Mouse (Mus musculus) ovary, adult 2 months (tissue): ENCODE results near the gene Xrcc5. TPM values are rescaled to one million over a fixed set of nuclear protein-coding genes. Genes with fewer than 3 reads are reported as not detected.

Experiments
- polyA plus RNA-seq: library from polyadenylated mRNA; depleted of rRNA; stranded (reverse); fragments of >200 nt; gene quantifications from 2 replicates; pipeline ENCODE4 v1.2.3, GENCODE M21; 2012; rRNA removed

The Xrcc5 gene
- 2.0 and 2.5 TPM in 2 replicates for polyA plus RNA-seq

GRCm38 (mm10) chr1:72307317-72307798, at the start of gene Xrcc5:
TSS of gene Xrcc5 (plus strand) at chr1:72307421.

GRCm38 (mm10) chr1:72283992-72284485, 23.2 kb upstream of the Xrcc5 start, which contains the start of the genes Pecr and Tmem169:
TSS of gene Pecr (minus strand) at chr1:72284314.
TSS of gene Tmem169 (plus strand) at chr1:72284369.

Other genes with a start within 250 kb of the Xrcc5 start
- 3.0 and 6.1 TPM in 2 replicates for gene Mreg, start 95.1 kb upstream of the Xrcc5 start, polyA plus RNA-seq
- gene Pecr, start 23.1 kb upstream of the Xrcc5 start, polyA plus RNA-seq: 10.0 and 13.6 TPM in 2 replicates
- gene Tmem169, start 23.1 kb upstream of the Xrcc5 start, polyA plus RNA-seq: 0.39 and 0.47 TPM in 2 replicates
- gene March4, start 229.5 kb downstream of the Xrcc5 start, polyA plus RNA-seq: 0.88 and 1.1 TPM in 2 replicates